Mouse (Mus musculus): ENCODE data around the gene Rpp25.

Rpp25 gene

DNA sequence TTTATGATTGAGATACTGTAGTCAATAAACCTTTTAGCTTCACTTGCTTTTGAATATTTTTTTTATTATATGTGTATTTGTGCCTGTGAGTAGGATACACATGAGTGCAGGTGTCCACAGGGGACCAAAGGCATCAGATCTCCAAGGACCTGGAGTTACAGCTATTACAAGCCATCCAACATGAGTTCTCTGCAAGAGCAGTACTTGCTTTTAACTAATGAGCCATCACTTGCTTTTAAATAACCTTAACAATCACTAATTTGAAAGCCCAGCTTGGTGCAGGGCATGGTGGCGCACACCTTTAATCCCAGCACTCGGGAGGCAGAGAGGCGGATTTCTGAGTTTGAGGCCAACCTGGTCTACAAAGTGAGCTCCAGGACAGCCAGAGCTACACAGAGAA, 50.9 kb downstream of the Rpp25 start:
- no peak for DNase-seq (ENCODE audit: low read depth, low spot score)

All from mesoderm, embryonic 11.5 days (tissue).